Mouse (Mus musculus): ENCODE measurements around the gene Wnt11. TPM values are rescaled to one million over a fixed set of nuclear protein-coding genes. Genes with fewer than 3 reads are reported as not detected.

The Wnt11 gene
- polyA plus RNA-seq, 1 experiment from 2014 or later = 9.7 TPM

- ATAC-seq (ENCODE audit: low FRiP score, low TSS enrichment) = no peak
- Histone ChIP-seq H3K36me3 (ENCODE audit: control insufficient read depth, insufficient read depth, low read length) (no peaks in the 10 kb centered on the region), H3K4me2 (replicated peaks; ENCODE audit: low read depth) (no peak overlapping the region), H3K27me3 (ENCODE audit: control insufficient read depth, insufficient read depth, low read length) (no peaks in the 10 kb centered on the region), H3K4me1 (replicated peaks; ENCODE audit: control insufficient read depth, insufficient read depth) (0 out of 2 replicates have a peak, but pooled peaks cover 3% of the 10 kb centered on the region), H3K9ac (ENCODE audit: low read length) (no peak overlapping the region), H3K27ac (replicated peaks) (no peak overlapping the region), H3K9me3 (ENCODE audit: control insufficient read depth, low read length) (no peaks in the 10 kb centered on the region), H3K4me3 (ENCODE audit: low read depth, low read length) (no peak overlapping the region)
- no peak for DNase-seq (ENCODE audit: low spot score)
- 62% methylated on average over 12 of the region's 12 CpGs for WGBS
- TF ChIP-seq CTCF (IDR thresholded peaks at IDR 0.05; ENCODE audit: low read depth) = no peak
- TF ChIP-seq EP300 (optimal IDR thresholded peaks at IDR 0.05) = no peak
Measured at GRCm38 (mm10) chr7:98871882-98872281, 37.0 kb downstream of the Wnt11 start.

GRCm38 (mm10) chr7:98873316-98873715 is 38.4 kb downstream of the Wnt11 start:
- Histone ChIP-seq H3K36me3 (ENCODE audit: control insufficient read depth, insufficient read depth, low read length) (no peaks in the 10 kb centered on the region), H3K9ac (ENCODE audit: low read length) (no peak overlapping the region), H3K4me3 (ENCODE audit: low read depth, low read length) (no peak overlapping the region), H3K4me1 (replicated peaks; ENCODE audit: control insufficient read depth, insufficient read depth) (no peaks in the 10 kb centered on the region), H3K27ac (replicated peaks) (no peak overlapping the region), H3K27me3 (ENCODE audit: control insufficient read depth, insufficient read depth, low read length) (no peaks in the 10 kb centered on the region), H3K9me3 (ENCODE audit: control insufficient read depth, low read length) (no peaks in the 10 kb centered on the region), H3K4me2 (replicated peaks; ENCODE audit: low read depth) (no peak overlapping the region)
- WGBS = 89% methylated on average over 12 of the region's 12 CpGs
- TF ChIP-seq EP300 (optimal IDR thresholded peaks at IDR 0.05) (no peak), CTCF (IDR thresholded peaks at IDR 0.05; ENCODE audit: low read depth) (no peak)
- no peak for DNase-seq (ENCODE audit: low spot score)
- ATAC-seq (ENCODE audit: low FRiP score, low TSS enrichment) = no peak

- Histone ChIP-seq H3K9me3 (ENCODE audit: control insufficient read depth, low read length) (no peaks in the 10 kb centered on the region), H3K9ac (ENCODE audit: low read length) (no peak overlapping the region), H3K27me3 (ENCODE audit: control insufficient read depth, insufficient read depth, low read length) (no peaks in the 10 kb centered on the region), H3K27ac (replicated peaks) (no peak overlapping the region), H3K36me3 (ENCODE audit: control insufficient read depth, insufficient read depth, low read length) (no peaks in the 10 kb centered on the region), H3K4me3 (ENCODE audit: low read depth, low read length) (no peak overlapping the region), H3K4me1 (replicated peaks; ENCODE audit: control insufficient read depth, insufficient read depth) (no peaks in the 10 kb centered on the region), H3K4me2 (replicated peaks; ENCODE audit: low read depth) (no peak overlapping the region)
- TF ChIP-seq EP300 (optimal IDR thresholded peaks at IDR 0.05) (no peak), CTCF (IDR thresholded peaks at IDR 0.05; ENCODE audit: low read depth) (no peak)
- ATAC-seq (ENCODE audit: low FRiP score, low TSS enrichment) (no peak), DNase-seq (ENCODE audit: low spot score) (no peak)
- WGBS = 52% methylated on average over 6 of the region's 6 CpGs
Measured at GRCm38 (mm10) chr7:98874411-98874951, 39.6 kb downstream of the Wnt11 start.

- no peaks in the 10 kb centered on the region for H3K36me3 ChIP-seq (ENCODE audit: control insufficient read depth, insufficient read depth, low read length)
- H3K27ac ChIP-seq (replicated peaks) = no peak overlapping the region
- H3K4me2 ChIP-seq (replicated peaks; ENCODE audit: low read depth) = no peak overlapping the region
- no peaks in the 10 kb centered on the region for H3K4me1 ChIP-seq (replicated peaks; ENCODE audit: control insufficient read depth, insufficient read depth)
- DNase-seq (ENCODE audit: low spot score) (no peak), ATAC-seq (ENCODE audit: low FRiP score, low TSS enrichment) (no peak; the same call in 1 of the 2 replicates)
- WGBS = 37% methylated on average over 13 of the region's 13 CpGs
- H3K27me3 ChIP-seq (ENCODE audit: control insufficient read depth, insufficient read depth, low read length) = no peaks in the 10 kb centered on the region
- H3K9me3 ChIP-seq (ENCODE audit: control insufficient read depth, low read length) = no peaks in the 10 kb centered on the region
- TF ChIP-seq EP300 (optimal IDR thresholded peaks at IDR 0.05) = no peak
- no peak for TF ChIP-seq CTCF (IDR thresholded peaks at IDR 0.05; ENCODE audit: low read depth)
- no peak overlapping the region for H3K4me3 ChIP-seq (ENCODE audit: low read depth, low read length)
- H3K9ac ChIP-seq (ENCODE audit: low read length) = no peak overlapping the region
Measured at GRCm38 (mm10) chr7:98875390-98875990, 40.6 kb downstream of the Wnt11 start.

- Histone ChIP-seq H3K9me3 (ENCODE audit: control insufficient read depth, low read length) (no peaks in the 10 kb centered on the region), H3K27me3 (ENCODE audit: control insufficient read depth, insufficient read depth, low read length) (no peaks in the 10 kb centered on the region), H3K4me3 (ENCODE audit: low read depth, low read length) (no peak overlapping the region), H3K9ac (ENCODE audit: low read length) (no peak overlapping the region), H3K27ac (replicated peaks) (no peak overlapping the region; the same call in 1 of the 2 replicates), H3K36me3 (ENCODE audit: control insufficient read depth, insufficient read depth, low read length) (no peaks in the 10 kb centered on the region), H3K4me2 (replicated peaks; ENCODE audit: low read depth) (no peak overlapping the region), H3K4me1 (replicated peaks; ENCODE audit: control insufficient read depth, insufficient read depth) (no peaks in the 10 kb centered on the region)
- 46% methylated on average over 13 of the region's 13 CpGs for WGBS
- DNase-seq (ENCODE audit: low spot score) (no peak), ATAC-seq (ENCODE audit: low FRiP score, low TSS enrichment) (no peak)
- no peak for TF ChIP-seq CTCF (IDR thresholded peaks at IDR 0.05; ENCODE audit: low read depth)
- TF ChIP-seq EP300 (optimal IDR thresholded peaks at IDR 0.05) = no peak
Measured at GRCm38 (mm10) chr7:98876119-98876518, 41.2 kb downstream of the Wnt11 start.

- Histone ChIP-seq H3K4me1 (replicated peaks; ENCODE audit: control insufficient read depth, insufficient read depth) (no peaks in the 10 kb centered on the region), H3K36me3 (ENCODE audit: control insufficient read depth, insufficient read depth, low read length) (no peaks in the 10 kb centered on the region; the same call in 1 of the 2 replicates), H3K27me3 (ENCODE audit: control insufficient read depth, insufficient read depth, low read length) (no peaks in the 10 kb centered on the region), H3K9me3 (ENCODE audit: control insufficient read depth, low read length) (no peaks in the 10 kb centered on the region), H3K9ac (ENCODE audit: low read length) (no peak overlapping the region), H3K4me3 (ENCODE audit: low read depth, low read length) (no peak overlapping the region), H3K4me2 (replicated peaks; ENCODE audit: low read depth) (no peak overlapping the region), H3K27ac (replicated peaks) (no peak overlapping the region)
- DNase-seq (ENCODE audit: low spot score) (no peak), ATAC-seq (ENCODE audit: low FRiP score, low TSS enrichment) (no peak)
- 62% methylated on average over 2 of the region's 2 CpGs for WGBS
- no peak for TF ChIP-seq EP300 (optimal IDR thresholded peaks at IDR 0.05)
- no peak for TF ChIP-seq CTCF (IDR thresholded peaks at IDR 0.05; ENCODE audit: low read depth)
Measured at GRCm38 (mm10) chr7:98879176-98879575, 44.3 kb downstream of the Wnt11 start.

All from stomach, postnatal 0 days (tissue).